Mouse (Mus musculus) hindbrain, embryonic 12.5 days (tissue): ENCODE results near the gene Alg5. TPM values are rescaled to one million over a fixed set of nuclear protein-coding genes. Genes with fewer than 3 reads are reported as not detected.

ENCODE experiments used
- ATAC-seq: fragments of 200-750 bp; cut with Nextera tagmentation; 2 replicates; pipeline ENCODE4 v1.8.0; 2017; ENCODE audit warnings: moderate TSS enrichment; ENCODE audit not compliant: low FRiP score
- H3K27ac ChIP-seq: fragments of 300-500 bp; sonication (generic); 2 replicates; pipeline ENCODE4 v1.5.1; 2016; ENCODE audit warnings: mild to moderate bottlenecking
- H3K27me3 ChIP-seq: fragments of 300-500 bp; sonication (generic); 2 replicates; pipeline ENCODE4 v1.6.1; 2016; ENCODE audit warnings: mild to moderate bottlenecking
- H3K36me3 ChIP-seq: fragments of 300-500 bp; sonication (generic); 2 replicates; pipeline ENCODE4 v1.6.1; 2016; ENCODE audit warnings: mild to moderate bottlenecking
- H3K4me1 ChIP-seq: fragments of 300-500 bp; sonication (generic); 2 replicates; pipeline ENCODE4 v1.6.1; 2016
- H3K4me2 ChIP-seq: fragments of 300-500 bp; sonication (generic); replicated peaks from 2 replicates; pipeline ENCODE4 v1.6.1; 2016; ENCODE audit warnings: mild to moderate bottlenecking
- H3K4me3 ChIP-seq: fragments of 300-500 bp; sonication (generic); 2 replicates; pipeline ENCODE4 v1.5.1; 2016; ENCODE audit warnings: mild to moderate bottlenecking
- H3K9ac ChIP-seq: fragments of 300-500 bp; sonication (generic); 2 replicates; pipeline ENCODE4 v1.6.1; 2016; ENCODE audit warnings: mild to moderate bottlenecking, moderate library complexity
- H3K9me3 ChIP-seq: fragments of 300-500 bp; sonication (generic); replicated peaks from 2 replicates; pipeline ENCODE4 v1.6.1; 2016; ENCODE audit warnings: mild to moderate bottlenecking
- WGBS: fragments of 180-500 bp; shearing (Covaris S2); methylation state at CpG from one replicate; pipeline ENCODE4 v1.1.7; 2016; 5-methylcytosine and 5-hydroxymethylcytosine counted together
- polyA plus RNA-seq: library from polyadenylated mRNA; unstranded; fragments of >200 nt; fragmentation: Nextera tagmentation; extraction: Ambion mirVana; gene quantifications from 2 replicates; pipeline ENCODE4 v1.2.1, GENCODE M21; 2016

The Alg5 gene
- polyA plus RNA-seq, 1 experiment from 2014 or later: 46.6 TPM

GRCm38 (mm10) chr3:54723741-54724500 is 11.4 kb upstream of the Alg5 start:
- H3K36me3 ChIP-seq: peaks cover 61% of the 10 kb centered on the region
- no peak overlapping the region for H3K9ac ChIP-seq
- no peaks in the 10 kb centered on the region for H3K27me3 ChIP-seq
- H3K4me3 ChIP-seq: no peak overlapping the region
- 81% methylated on average over 10 of the region's 10 CpGs for WGBS
- no peaks in the 10 kb centered on the region for H3K9me3 ChIP-seq
- ATAC-seq: no peak
- no peak overlapping the region for H3K27ac ChIP-seq
- no peaks in the 10 kb centered on the region for H3K4me1 ChIP-seq
- H3K4me2 ChIP-seq: no peak overlapping the region

DNA sequence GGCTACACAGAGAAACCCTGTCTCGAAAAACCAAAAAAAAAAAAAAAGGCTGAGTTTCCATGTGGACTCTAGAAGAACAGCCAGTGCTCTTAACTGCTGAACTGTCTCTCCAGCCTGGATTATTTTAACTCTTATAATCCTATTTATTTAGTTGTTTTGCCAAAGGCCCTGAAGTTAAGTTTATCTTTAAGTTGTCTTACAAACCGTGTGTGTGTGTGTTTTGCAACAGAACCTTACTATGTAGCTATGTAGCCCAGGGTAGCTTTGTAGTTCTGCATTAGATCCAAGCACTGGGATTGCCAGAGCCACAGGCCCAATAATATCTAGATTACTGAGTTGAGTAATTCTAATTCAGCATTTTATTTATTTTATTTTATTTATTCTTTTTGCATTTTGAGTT is 10.0 kb upstream of the Alg5 start:
- Histone ChIP-seq H3K27me3 (no peaks in the 10 kb centered on the region), H3K4me3 (no peak overlapping the region), H3K4me1 (no peaks in the 10 kb centered on the region), H3K36me3 (peaks cover 71% of the 10 kb centered on the region), H3K27ac (no peak overlapping the region), H3K9me3 (no peaks in the 10 kb centered on the region), H3K4me2 (no peak overlapping the region), H3K9ac (no peak overlapping the region)
- ATAC-seq: no peak
- WGBS: 91% methylated on average over 2 of the region's 2 CpGs

GRCm38 (mm10) chr3:54727588-54727987 is 7.8 kb upstream of the Alg5 start:
- H3K4me2 ChIP-seq: no peak overlapping the region
- no peaks in the 10 kb centered on the region for H3K9me3 ChIP-seq
- 95% methylated on average over 2 of the region's 2 CpGs for WGBS
- no peaks in the 10 kb centered on the region for H3K27me3 ChIP-seq
- peaks cover 71% of the 10 kb centered on the region for H3K36me3 ChIP-seq
- ATAC-seq: no peak
- H3K4me3 ChIP-seq: no peak overlapping the region
- H3K4me1 ChIP-seq: no peaks in the 10 kb centered on the region
- no peak overlapping the region for H3K9ac ChIP-seq
- no peak overlapping the region for H3K27ac ChIP-seq

DNA sequence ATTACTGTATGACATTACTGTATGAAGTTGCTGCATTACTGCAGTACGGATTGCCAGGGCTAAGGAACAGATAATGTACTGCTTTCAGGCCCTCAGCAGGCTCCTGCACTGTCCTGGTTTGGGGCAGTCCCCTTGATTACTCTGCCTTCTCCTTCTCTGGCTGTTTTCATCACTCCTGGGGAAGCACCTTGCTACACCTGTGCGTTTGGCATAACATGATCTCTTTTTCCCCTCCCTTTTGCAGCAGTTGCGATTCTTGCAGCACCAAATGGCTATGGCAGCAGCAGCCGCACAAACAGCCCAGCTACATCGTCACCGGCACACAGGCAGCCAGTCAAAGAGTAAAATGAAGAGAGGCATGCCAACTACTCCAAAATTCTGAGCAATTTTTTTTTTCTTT is 7.2 kb upstream of the Alg5 start:
- Histone ChIP-seq H3K27ac (no peak overlapping the region), H3K27me3 (no peaks in the 10 kb centered on the region), H3K4me3 (no peak overlapping the region), H3K9ac (no peak overlapping the region), H3K4me2 (no peak overlapping the region), H3K4me1 (no peaks in the 10 kb centered on the region), H3K36me3 (peaks cover 66% of the 10 kb centered on the region), H3K9me3 (no peaks in the 10 kb centered on the region)
- ATAC-seq: no peak
- 94% methylated on average over 6 of the region's 6 CpGs for WGBS

DNA sequence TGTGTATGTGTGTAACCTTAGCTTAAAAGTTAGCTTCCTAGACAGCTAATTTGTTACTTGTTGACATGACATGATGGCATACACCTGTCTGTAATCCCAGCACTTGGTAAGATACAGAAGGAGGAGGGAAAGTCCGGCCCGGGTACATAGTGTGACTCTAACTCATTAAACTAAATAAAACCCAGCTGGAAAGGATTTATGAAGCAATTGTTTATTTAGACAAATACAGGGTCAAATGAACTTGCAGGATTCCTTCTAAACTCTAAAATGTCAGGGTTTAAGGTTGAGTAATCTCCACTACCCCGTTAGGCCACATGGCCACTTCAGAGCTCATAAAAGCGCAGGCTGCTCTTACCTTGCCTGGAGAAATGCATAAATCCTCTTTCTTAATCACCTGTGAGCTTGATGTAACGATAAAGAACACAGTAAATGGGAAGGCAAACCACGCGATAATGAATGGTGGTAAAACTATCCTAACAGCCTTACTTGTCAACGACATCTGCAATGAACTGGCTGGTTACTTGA is 3.7 kb upstream of the Alg5 start:
- no peak overlapping the region for H3K4me2 ChIP-seq
- 93% methylated on average over 8 of the region's 8 CpGs for WGBS
- H3K4me1 ChIP-seq: peaks cover 12% of the 10 kb centered on the region
- no peak overlapping the region for H3K27ac ChIP-seq
- H3K9me3 ChIP-seq: no peaks in the 10 kb centered on the region
- H3K4me3 ChIP-seq: no peak overlapping the region
- H3K36me3 ChIP-seq: peaks cover 54% of the 10 kb centered on the region
- H3K27me3 ChIP-seq: no peaks in the 10 kb centered on the region
- no peak for ATAC-seq
- no peak overlapping the region for H3K9ac ChIP-seq

DNA sequence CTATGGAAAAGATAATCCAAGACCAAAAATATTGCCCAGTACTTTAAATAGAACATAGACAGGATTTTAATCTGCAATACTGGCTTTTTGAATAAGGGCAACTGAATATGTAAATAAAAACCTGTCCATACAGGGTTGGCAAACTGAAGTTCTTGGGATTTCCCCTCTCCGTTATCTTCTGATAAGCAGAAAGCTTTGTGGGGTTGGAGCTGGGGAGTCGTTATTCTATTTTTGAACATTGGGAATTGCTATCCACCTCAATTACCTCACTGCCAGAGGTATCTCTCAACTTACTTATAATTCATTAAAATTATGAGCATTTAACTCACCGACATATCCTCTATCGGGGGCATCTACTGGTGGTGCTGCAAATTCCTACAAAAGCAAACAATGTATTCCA is 3.0 kb upstream of the Alg5 start:
- Histone ChIP-seq H3K4me1 (peaks cover 12% of the 10 kb centered on the region), H3K27ac (no peak overlapping the region), H3K4me3 (no peak overlapping the region), H3K36me3 (peaks cover 47% of the 10 kb centered on the region), H3K9me3 (no peaks in the 10 kb centered on the region), H3K4me2 (no peak overlapping the region), H3K9ac (no peak overlapping the region), H3K27me3 (no peaks in the 10 kb centered on the region)
- no peak for ATAC-seq
- WGBS: 91% methylated on average over 4 of the region's 4 CpGs

GRCm38 (mm10) chr3:54734411-54735246 is 710 bp upstream of the Alg5 start:
- peak overlapping the region; percentile 94 for H3K9ac ChIP-seq
- peak overlapping the region; percentile 75 for H3K4me2 ChIP-seq
- ATAC-seq: peak; percentile 96
- H3K27me3 ChIP-seq: no peaks in the 10 kb centered on the region
- H3K36me3 ChIP-seq: peaks cover 30% of the 10 kb centered on the region
- under 1% methylated on average over 63 of the region's 84 CpGs for WGBS
- H3K9me3 ChIP-seq: no peaks in the 10 kb centered on the region
- H3K27ac ChIP-seq: peak overlapping the region; percentile 99
- peaks cover 12% of the 10 kb centered on the region for H3K4me1 ChIP-seq
- H3K4me3 ChIP-seq: peak overlapping the region; percentile 93

- Histone ChIP-seq H3K9ac (peak overlapping the region; percentile 94), H3K4me2 (peak overlapping the region; percentile 75), H3K27ac (peak overlapping the region; percentile 99), H3K9me3 (no peaks in the 10 kb centered on the region), H3K4me3 (peak overlapping the region; percentile 93), H3K4me1 (peaks cover 12% of the 10 kb centered on the region), H3K36me3 (peaks cover 25% of the 10 kb centered on the region), H3K27me3 (no peaks in the 10 kb centered on the region)
- ATAC-seq: no peak
- WGBS: 62% methylated on average over 18 of the region's 18 CpGs
Observed at GRCm38 (mm10) chr3:54736101-54736927, 975 bp downstream of the Alg5 start.

DNA sequence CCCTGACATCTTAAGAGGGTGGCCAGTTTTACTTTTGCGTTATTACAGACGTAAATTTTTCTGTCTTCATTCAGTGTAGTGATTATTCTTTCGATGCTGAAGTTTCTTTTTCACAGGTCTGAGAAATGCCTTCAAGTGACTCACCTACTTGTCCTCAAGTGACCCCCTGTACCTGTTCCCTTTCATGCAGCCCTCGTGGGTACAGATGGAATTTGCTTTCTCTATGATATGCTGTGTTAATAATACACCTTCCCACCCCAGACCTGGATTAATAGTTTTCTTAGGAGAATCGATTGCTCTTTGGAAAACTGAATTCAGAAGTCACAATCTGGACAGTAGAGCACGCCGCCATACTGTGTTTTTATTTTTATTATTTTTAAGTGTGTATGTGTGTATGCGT is 2.0 kb downstream of the Alg5 start:
- Histone ChIP-seq H3K4me3 (no peak overlapping the region), H3K4me1 (peaks cover 12% of the 10 kb centered on the region), H3K36me3 (peaks cover 27% of the 10 kb centered on the region), H3K9ac (no peak overlapping the region), H3K27me3 (no peaks in the 10 kb centered on the region), H3K4me2 (no peak overlapping the region), H3K9me3 (no peaks in the 10 kb centered on the region), H3K27ac (no peak overlapping the region)
- 96% methylated on average over 8 of the region's 8 CpGs for WGBS
- ATAC-seq: no peak

DNA sequence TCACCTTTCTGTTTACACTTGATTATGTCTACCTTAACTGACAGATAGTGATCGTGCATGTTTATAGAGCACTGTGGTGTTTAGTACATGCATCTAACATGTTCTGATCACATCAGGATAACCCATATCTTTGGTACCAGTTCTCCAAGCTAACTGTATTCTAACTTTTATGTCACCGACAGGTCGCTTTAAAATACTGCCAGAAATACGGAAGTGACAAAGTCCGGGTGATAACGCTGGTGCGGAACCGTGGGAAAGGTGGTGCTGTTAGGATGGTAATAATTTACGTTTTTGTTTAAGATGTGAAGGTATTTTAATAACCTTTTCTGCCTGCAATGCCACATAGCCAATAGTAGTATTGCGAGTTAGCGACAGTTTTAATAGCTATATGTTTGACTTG is 6.6 kb downstream of the Alg5 start:
- Histone ChIP-seq H3K9ac (no peak overlapping the region), H3K4me2 (no peak overlapping the region), H3K4me1 (no peaks in the 10 kb centered on the region), H3K4me3 (no peak overlapping the region), H3K27me3 (no peaks in the 10 kb centered on the region), H3K27ac (no peak overlapping the region), H3K9me3 (no peaks in the 10 kb centered on the region), H3K36me3 (peaks cover 73% of the 10 kb centered on the region)
- 97% methylated on average over 11 of the region's 11 CpGs for WGBS
- no peak for ATAC-seq

DNA sequence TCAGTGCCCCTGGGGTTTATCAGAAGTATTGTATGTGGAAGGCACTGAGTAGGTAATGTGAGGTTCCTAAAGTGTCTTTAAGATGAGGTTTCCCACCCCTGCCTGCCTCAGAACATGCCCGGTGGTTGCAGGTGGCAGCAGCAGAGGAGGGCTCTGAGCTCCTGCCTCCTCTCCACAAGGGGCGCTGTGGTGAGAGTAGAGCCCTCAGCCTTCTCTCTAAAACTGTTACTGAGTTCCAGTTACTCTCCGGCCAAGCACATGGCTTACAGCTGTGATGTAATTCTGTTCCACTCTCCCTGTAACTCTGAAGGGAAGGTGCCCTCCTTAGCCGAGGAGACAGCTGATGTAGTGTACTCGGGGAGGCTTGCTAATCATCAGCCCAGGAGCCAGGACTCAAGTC is 10.5 kb downstream of the Alg5 start:
- no peak overlapping the region for H3K4me2 ChIP-seq
- no peak for ATAC-seq
- no peaks in the 10 kb centered on the region for H3K27me3 ChIP-seq
- H3K36me3 ChIP-seq: peaks cover 98% of the 10 kb centered on the region
- no peak overlapping the region for H3K9ac ChIP-seq
- H3K9me3 ChIP-seq: no peaks in the 10 kb centered on the region
- H3K4me3 ChIP-seq: no peak overlapping the region
- WGBS: 63% methylated on average over 5 of the region's 5 CpGs
- no peak overlapping the region for H3K27ac ChIP-seq
- no peaks in the 10 kb centered on the region for H3K4me1 ChIP-seq

GRCm38 (mm10) chr3:54753411-54753810 is 18.1 kb downstream of the Alg5 start:
- peaks cover 15% of the 10 kb centered on the region for H3K27me3 ChIP-seq
- no peak for ATAC-seq
- H3K9me3 ChIP-seq: no peaks in the 10 kb centered on the region
- no peak overlapping the region for H3K9ac ChIP-seq
- H3K4me2 ChIP-seq: no peak overlapping the region
- peaks cover 38% of the 10 kb centered on the region for H3K36me3 ChIP-seq
- 70% methylated on average over 4 of the region's 4 CpGs for WGBS
- no peak overlapping the region for H3K27ac ChIP-seq
- peaks cover 21% of the 10 kb centered on the region for H3K4me1 ChIP-seq
- no peak overlapping the region for H3K4me3 ChIP-seq
